Mouse (Mus musculus) liver, adult (tissue): ENCODE results near the gene Urb1.

ENCODE experiments used
- GATA4 ChIP-seq: IDR thresholded peaks from 2 replicates; pipeline ENCODE4 v1.6.1; 2014; ENCODE audit warnings: mild to moderate bottlenecking, low read length; ENCODE audit not compliant: insufficient replicate concordance

Gene Urb1

GRCm38 (mm10) chr16:90701541-90701940 lies 108.7 kb downstream of the Urb1 start:
- no peak for TF ChIP-seq GATA4
